Mouse (Mus musculus): ENCODE results near the gene Olfr410. TPM values are rescaled to one million over a fixed set of nuclear protein-coding genes. Genes with fewer than 3 reads are reported as not detected.

Gene Olfr410
- polyA plus RNA-seq, 1 experiment from 2014 or later, result not detected

DNA sequence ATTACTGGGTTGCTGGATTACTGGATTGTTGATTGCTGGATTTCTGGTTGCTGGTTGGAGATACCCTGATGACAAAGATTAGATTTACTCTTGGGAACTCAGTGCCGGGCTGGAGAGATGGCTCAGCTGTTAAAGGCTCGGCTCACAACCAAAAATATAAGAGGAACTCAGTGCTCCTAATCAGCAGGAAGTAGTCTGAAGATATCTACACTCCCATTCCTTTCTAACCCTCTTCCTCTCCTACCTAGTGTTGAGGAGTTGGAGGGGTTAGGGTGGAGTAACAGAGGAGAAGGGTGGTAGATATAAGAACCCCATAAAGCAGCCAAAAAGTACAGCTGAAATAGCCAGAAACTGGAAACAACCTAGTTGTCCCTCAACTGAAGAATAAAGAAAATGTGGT lies 11.8 kb downstream of the Olfr410 start:
- no peaks in the 10 kb centered on the region for H3K4me1 ChIP-seq (replicated peaks; ENCODE audit: control insufficient read depth, insufficient read depth, low read length)
- H3K36me3 ChIP-seq (ENCODE audit: control insufficient read depth, insufficient read depth, low read length), result no peaks in the 10 kb centered on the region
- WGBS, result 59% methylated on average over 2 of the region's 2 CpGs
- no peak overlapping the region for H3K4me3 ChIP-seq (ENCODE audit: low read length)
- no peak for ATAC-seq (ENCODE audit: low read depth)
- no peak overlapping the region for H3K9ac ChIP-seq (ENCODE audit: low read length)
- no peak overlapping the region for H3K27ac ChIP-seq (ENCODE audit: low read length)
- H3K9me3 ChIP-seq (ENCODE audit: control insufficient read depth, low read length), result no peaks in the 10 kb centered on the region
- H3K4me2 ChIP-seq (ENCODE audit: low read depth, low read length), result no peak overlapping the region
- H3K27me3 ChIP-seq (ENCODE audit: control insufficient read depth, insufficient read depth, low read depth, low read length), result no peaks in the 10 kb centered on the region

DNA sequence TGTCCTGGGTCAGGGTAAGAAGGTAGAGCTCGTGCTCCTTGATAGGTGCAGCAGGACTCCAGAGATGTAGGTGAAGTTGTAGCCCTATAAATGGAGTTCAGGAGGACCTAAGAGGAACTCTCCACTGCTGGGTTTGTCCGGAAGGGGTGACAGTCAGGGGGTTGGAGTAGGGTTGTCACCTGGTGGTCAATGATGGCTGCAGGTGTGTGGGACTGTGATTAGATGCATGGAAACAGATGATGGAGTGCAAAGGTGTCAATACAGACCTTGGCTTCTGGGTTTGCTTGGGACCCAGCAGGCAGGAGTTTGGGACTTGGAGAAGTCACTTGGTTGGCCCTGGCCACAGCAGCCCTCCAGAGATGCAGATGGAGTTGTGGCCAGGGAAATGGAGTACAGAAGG lies 50.6 kb downstream of the Olfr410 start:
- WGBS, result 70% methylated on average over 2 of the region's 2 CpGs

DNA sequence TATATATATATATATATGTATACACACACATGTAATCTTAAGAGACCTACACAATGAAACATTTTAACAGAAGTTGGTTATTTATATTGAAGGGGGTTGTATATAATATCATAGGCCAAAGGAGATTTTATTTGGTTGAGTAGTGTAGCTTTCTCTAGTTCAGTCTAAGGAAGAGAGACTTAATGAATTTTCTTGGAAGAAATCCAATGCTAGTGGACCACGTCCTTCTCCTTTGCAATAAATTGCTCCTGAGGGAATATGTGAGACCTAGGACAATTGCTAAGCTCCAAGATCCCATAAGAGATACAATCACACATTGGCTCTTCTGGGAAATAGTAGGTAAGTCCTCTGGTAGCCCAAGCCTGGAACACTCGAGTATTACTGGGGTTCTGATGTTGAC lies 54.4 kb downstream of the Olfr410 start, which contains the start of gene Olfr59:
Olfr59 (plus strand) TSS at position 301 of the 400 bp plus-strand sequence.
- H3K27ac ChIP-seq (ENCODE audit: low read length), result no peak within 1 kb of the TSS
- no peak for ATAC-seq (ENCODE audit: low read depth)
- H3K9ac ChIP-seq (ENCODE audit: low read length), result no peak within 1 kb of the TSS
- H3K4me1 ChIP-seq (replicated peaks; ENCODE audit: control insufficient read depth, insufficient read depth, low read length), result no peaks in the 10 kb centered on the region
- H3K27me3 ChIP-seq (ENCODE audit: control insufficient read depth, insufficient read depth, low read depth, low read length), result no peaks in the 10 kb centered on the region
- H3K9me3 ChIP-seq (ENCODE audit: control insufficient read depth, low read length), result no peaks in the 10 kb centered on the region
- no peak within 1 kb of the TSS for H3K4me3 ChIP-seq (ENCODE audit: low read length)
- no peaks in the 10 kb centered on the region for H3K36me3 ChIP-seq (ENCODE audit: control insufficient read depth, insufficient read depth, low read length)
- 41% methylated on average over 2 of the region's 2 CpGs for WGBS
- H3K4me2 ChIP-seq (ENCODE audit: low read depth, low read length), result no peak within 1 kb of the TSS

More for the DNA sequence above, 50.6 kb downstream of the Olfr410 start:
- Histone ChIP-seq H3K36me3 (ENCODE audit: control insufficient read depth, insufficient read depth, low read length) (no peaks in the 10 kb centered on the region), H3K27ac (ENCODE audit: low read length) (no peak overlapping the region), H3K4me1 (replicated peaks; ENCODE audit: control insufficient read depth, insufficient read depth, low read length) (no peaks in the 10 kb centered on the region), H3K9ac (ENCODE audit: low read length) (no peak overlapping the region), H3K9me3 (ENCODE audit: control insufficient read depth, low read length) (no peaks in the 10 kb centered on the region), H3K27me3 (ENCODE audit: control insufficient read depth, insufficient read depth, low read depth, low read length) (no peaks in the 10 kb centered on the region), H3K4me3 (ENCODE audit: low read length) (no peak overlapping the region), H3K4me2 (ENCODE audit: low read depth, low read length) (no peak overlapping the region)
- no peak for ATAC-seq (ENCODE audit: low read depth)

Other genes starting within 250 kb of the Olfr410 start
- not detected in 2 replicates for gene Olfr401, start 224.3 kb downstream of the Olfr410 start, polyA plus RNA-seq (2015; fragmentation: Nextera tagmentation; extraction: Ambion mirVana)
- gene Olfr402, start 184.5 kb downstream of the Olfr410 start, polyA plus RNA-seq (2015; fragmentation: Nextera tagmentation; extraction: Ambion mirVana), result not detected in 2 replicates
- not detected in 2 replicates for gene Olfr403, start 151.8 kb downstream of the Olfr410 start, polyA plus RNA-seq (2015; fragmentation: Nextera tagmentation; extraction: Ambion mirVana)
- not detected in 2 replicates for gene Olfr43, start 126.7 kb downstream of the Olfr410 start, polyA plus RNA-seq (2015; fragmentation: Nextera tagmentation; extraction: Ambion mirVana)
- not detected in 2 replicates for gene Olfr406, start 78.2 kb downstream of the Olfr410 start, polyA plus RNA-seq (2015; fragmentation: Nextera tagmentation; extraction: Ambion mirVana)
- gene Olfr59, start 54.3 kb downstream of the Olfr410 start, polyA plus RNA-seq (2015; fragmentation: Nextera tagmentation; extraction: Ambion mirVana), result not detected in 2 replicates
- not detected in 2 replicates for gene Olfr411, start 14.6 kb upstream of the Olfr410 start, polyA plus RNA-seq (2015; fragmentation: Nextera tagmentation; extraction: Ambion mirVana)
- gene Olfr412, start 24.0 kb upstream of the Olfr410 start, polyA plus RNA-seq (2015; fragmentation: Nextera tagmentation; extraction: Ambion mirVana), result not detected in 2 replicates